Comparison of ENCODE assay signal across 8 mouse cellular contexts in genomic region chr17:46160686-46161085, GRCm38 (mm10). TPM values are rescaled to one million over a fixed set of nuclear protein-coding genes. Genes with fewer than 3 reads are reported as not detected.
DNase-seq lines count a peak whose midpoint lies in the region; ATAC-seq and TF ChIP-seq lines count a peak whose summit lies in the region.

Gtpbp2 (plus strand) TSS chr17:46161032.

- under 1% methylated on average over 23 of the region's 23 CpGs for WGBS in hindbrain, embryonic 10.5 days
- WGBS in lung, postnatal 0 days = 0% methylated on average over 21 of the region's 23 CpGs

- DNase-seq in Muller cell, postnatal 12 days (ENCODE audit: inconsistent ontology term) = peak; percentile 98
- peak; percentile 100 for DNase-seq in cerebellum, adult 9-10 months
- peak; percentile 96 for DNase-seq in hindbrain, embryonic 10.5 days (ENCODE audit: low spot score)
- DNase-seq in layer of hippocampus, adult 9-11 months = peak; percentile 99
- DNase-seq in lung, postnatal 0 days (ENCODE audit: low spot score) = peak; percentile 100
- DNase-seq in retina, adult 2 months (ENCODE audit: low read depth, low spot score) = peak; percentile 100
- DNase-seq in thymus, postnatal 36 days = peak; percentile 92 to 97

- peak within 1 kb of the TSS; percentile 69 for H3K4me2 ChIP-seq in lung, postnatal 0 days (replicated peaks; ENCODE audit: low read depth, low read length)

- H3K27me3 ChIP-seq in hindbrain, embryonic 10.5 days (ENCODE audit: insufficient read depth, poor library complexity, severe bottlenecking) = no peaks in the 10 kb centered on the region
- H3K27me3 ChIP-seq in lung, postnatal 0 days (replicated peaks; ENCODE audit: insufficient read depth, low read length) = no peaks in the 10 kb centered on the region

- H3K4me3 ChIP-seq in hindbrain, embryonic 10.5 days = peak within 1 kb of the TSS; percentile 68
- peak within 1 kb of the TSS; percentile 72 for H3K4me3 ChIP-seq in lung, postnatal 0 days (ENCODE audit: low read depth, low read length)

- no peak for TF ChIP-seq CTCF in lung, postnatal 0 days (IDR thresholded peaks at IDR 0.05)

- peak; percentile 95 for ATAC-seq in frontal cortex, adult (ENCODE audit: low TSS enrichment)
- ATAC-seq in lung, postnatal 0 days = peak; percentile 93

- peaks cover 30% of the 10 kb centered on the region for H3K4me1 ChIP-seq in hindbrain, embryonic 10.5 days (replicated peaks)
- H3K4me1 ChIP-seq in lung, postnatal 0 days (ENCODE audit: insufficient read depth, low read depth, low read length) = peaks cover 3% of the 10 kb centered on the region; the same call in 1 of the 2 replicates

- TF ChIP-seq EP300 in lung, postnatal 0 days (IDR thresholded peaks at IDR 0.05) = no peak; the same call in 1 of the 2 replicates

- H3K9me3 ChIP-seq in hindbrain, embryonic 10.5 days = no peaks in the 10 kb centered on the region
- no peaks in the 10 kb centered on the region for H3K9me3 ChIP-seq in lung, postnatal 0 days (ENCODE audit: low read length)

- peak within 1 kb of the TSS; percentile 58 for H3K9ac ChIP-seq in lung, postnatal 0 days (replicated peaks; ENCODE audit: low read depth)

- H3K36me3 ChIP-seq in hindbrain, embryonic 10.5 days = peaks cover 31% of the 10 kb centered on the region
- peaks cover 11% of the 10 kb centered on the region for H3K36me3 ChIP-seq in lung, postnatal 0 days (ENCODE audit: insufficient read depth, low read length)

- H3K27ac ChIP-seq in hindbrain, embryonic 10.5 days = peak within 1 kb of the TSS; percentile 92
- H3K27ac ChIP-seq in lung, postnatal 0 days (ENCODE audit: low read length) = peak within 1 kb of the TSS; percentile 90

RNA-seq across cellular contexts. Expression of gene Gtpbp2, which starts in this region (rescaled TPM):
- polyA plus RNA-seq in hindbrain, embryonic 10.5 days (2016; fragmentation: Nextera tagmentation; extraction: Ambion mirVana) = 32.6 and 37.8 TPM in 2 replicates
- polyA plus RNA-seq in lung, postnatal 0 days (2015; fragmentation: Nextera tagmentation; extraction: Ambion mirVana) = 38.8 and 39.5 TPM in 2 replicates

Comparison
In these comparisons a context has a peak if more than half of its experiments do, and no peak if none do; other contexts are left out.
1. Peak in every context shown above with its lines: DNase-seq, ATAC-seq, H3K4me3 ChIP-seq and H3K27ac ChIP-seq.